Mouse (Mus musculus) lung, adult 2 months (tissue): Measurements from ENCODE around the gene Strbp.

ENCODE experiments used
- CTCF ChIP-seq: fragments of 200-500 bp; IDR thresholded peaks from 2 replicates; pipeline ENCODE4 v1.5.1; 2011; ENCODE audit warnings: mild to moderate bottlenecking, low read length, control low read depth; ENCODE audit not compliant: insufficient read depth
- POLR2A ChIP-seq: fragments of 200-500 bp; IDR thresholded peaks from 2 replicates; pipeline ENCODE4 v1.6.1; 2011; ENCODE audit warnings: low read depth, mild to moderate bottlenecking, control low read depth, low read length, borderline replicate concordance; ENCODE audit errors: extremely low read depth

DNA sequence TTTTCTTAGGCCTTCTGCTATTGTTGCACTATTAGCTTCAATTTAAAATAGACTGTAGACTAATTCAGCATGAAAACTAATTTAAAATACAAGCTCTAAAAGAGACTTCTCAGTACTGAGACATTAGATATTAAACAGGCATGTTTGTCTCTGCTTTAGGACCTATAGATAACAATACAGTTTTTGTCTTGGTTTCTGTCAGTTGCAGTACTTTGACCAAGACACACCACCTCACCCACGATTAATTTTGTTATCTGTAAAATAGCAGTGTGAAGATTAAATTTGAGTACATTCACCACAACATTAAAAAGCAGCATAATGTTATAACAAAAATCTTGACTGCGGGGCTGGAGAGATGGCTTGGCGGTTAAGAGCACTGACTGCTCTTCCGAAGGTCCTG lies 237.4 kb downstream of the Strbp start:
- TF ChIP-seq POLR2A (no peak), CTCF (no peak)
